8 mouse cellular contexts compared by ENCODE assay signal in the genomic region with DNA sequence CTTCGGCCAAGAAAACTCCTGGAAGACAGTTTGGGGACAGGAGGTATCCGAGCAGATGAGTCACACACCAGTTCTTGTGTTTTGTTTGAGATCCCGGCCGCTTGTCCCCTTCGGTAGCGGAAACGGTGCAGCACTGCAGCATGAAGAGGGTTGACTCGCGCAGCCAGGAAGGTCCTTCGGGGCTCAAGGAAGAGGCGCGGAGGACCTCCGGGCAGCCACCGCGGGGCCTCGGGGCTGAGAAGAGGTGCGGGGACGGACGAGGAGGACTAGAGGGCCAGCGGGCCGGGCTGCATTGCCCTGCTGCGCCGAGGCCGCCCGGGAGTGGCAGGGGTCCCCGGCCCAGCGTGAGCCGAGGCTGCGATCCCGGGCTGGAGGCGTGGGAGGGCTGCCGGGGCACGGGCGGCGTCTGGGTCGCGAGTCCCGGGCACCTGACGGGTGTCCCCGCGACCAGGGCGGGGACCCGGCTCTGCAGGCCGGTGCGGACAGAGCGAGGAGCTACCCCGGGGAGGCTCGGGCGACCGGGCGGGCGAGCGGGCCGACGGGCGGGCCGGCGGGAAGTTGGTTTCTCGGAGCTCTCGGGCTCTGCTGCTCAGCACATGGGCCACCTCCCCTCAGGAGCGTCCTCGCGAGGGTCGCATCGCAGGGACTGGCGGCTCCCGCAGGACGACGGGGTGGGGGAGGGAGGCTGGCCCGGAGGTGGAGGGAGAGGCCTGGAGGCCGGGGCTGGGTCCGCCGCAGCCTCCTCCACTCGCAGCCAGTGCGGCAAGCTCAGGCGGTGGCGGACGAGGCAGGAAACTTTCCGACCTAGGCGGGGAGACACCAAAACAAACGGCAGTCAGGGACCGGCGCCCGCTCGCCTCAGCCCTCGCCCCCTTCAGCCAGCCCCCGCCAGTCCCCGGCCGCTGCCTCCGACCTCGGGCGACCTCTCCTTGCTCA. TPM values are rescaled to one million over a fixed set of nuclear protein-coding genes. Genes with fewer than 3 reads are reported as not detected.
DNase-seq lines count a peak whose midpoint lies in the region; ATAC-seq lines count a peak whose summit lies in the region.

No protein-coding gene starts in this region.

- H3K36me3 ChIP-seq in limb, embryonic 15.5 days = no peaks in the 10 kb centered on the region
- H3K36me3 ChIP-seq in midbrain, embryonic 15.5 days (replicated peaks) = no peaks in the 10 kb centered on the region

- peaks cover 18% of the 10 kb centered on the region for H3K4me1 ChIP-seq in limb, embryonic 15.5 days
- peaks cover 37% of the 10 kb centered on the region for H3K4me1 ChIP-seq in midbrain, embryonic 15.5 days

- H3K4me3 ChIP-seq in limb, embryonic 15.5 days = peak overlapping the region; percentile 94
- H3K4me3 ChIP-seq in midbrain, embryonic 15.5 days = peak overlapping the region; percentile 97

- H3K4me2 ChIP-seq in limb, embryonic 15.5 days = peak overlapping the region; percentile 80
- H3K4me2 ChIP-seq in midbrain, embryonic 15.5 days = peak overlapping the region; percentile 87

- H3K27ac ChIP-seq in limb, embryonic 15.5 days = peak overlapping the region; percentile 84
- peak overlapping the region; percentile 87 for H3K27ac ChIP-seq in midbrain, embryonic 15.5 days

- no peaks in the 10 kb centered on the region for H3K9me3 ChIP-seq in limb, embryonic 15.5 days
- H3K9me3 ChIP-seq in midbrain, embryonic 15.5 days = no peaks in the 10 kb centered on the region

- no peaks in the 10 kb centered on the region for H3K27me3 ChIP-seq in limb, embryonic 15.5 days
- no peaks in the 10 kb centered on the region for H3K27me3 ChIP-seq in midbrain, embryonic 15.5 days (replicated peaks)

- 1% methylated on average over 90 of the region's 92 CpGs for WGBS in limb, embryonic 15.5 days
- whole genome bisulfite sequencing in midbrain, embryonic 15.5 days = under 1% methylated on average over 77 of the region's 92 CpGs

- H3K9ac ChIP-seq in limb, embryonic 15.5 days = peak overlapping the region; percentile 85
- peak overlapping the region; percentile 93 for H3K9ac ChIP-seq in midbrain, embryonic 15.5 days

- ATAC-seq in inflammation-experienced regulatory T-cells, adult 6 months = peak; percentile 51
- ATAC-seq in limb, embryonic 15.5 days (ENCODE audit: insufficient number of reproducible peaks, low FRiP score, low TSS enrichment, low read depth) = peak; percentile 66
- peak; percentile 88 for ATAC-seq in midbrain, embryonic 15.5 days (replicated peaks)

- peak; percentile 77 for DNase-seq in 416B (ENCODE audit: low read depth)
- peak; percentile 66 for DNase-seq in Muller cell, postnatal 12 days (ENCODE audit: inconsistent ontology term)
- DNase-seq in cerebellum, postnatal 14 days = peak; percentile 50 to 72
- peak; percentile 12 to 14 for DNase-seq in gastrocnemius, adult 8-10 months (ENCODE audit: low spot score in 2 of 2)
- DNase-seq in thymus, adult 18-20 months = peak; percentile 49 to 51

RNA-seq across cellular contexts. Expression of a gene that starts 0.6 kb away (rescaled TPM):
- 10 to 100 TPM; 72.9 to 88.9 (median 79.3) TPM for total RNA-seq in gastrocnemius, adult 8-10 months (2022)
- polyA plus RNA-seq in inflammation-experienced regulatory T-cells, adult 6 months (2017; shearing (Covaris generic)) = 10 to 100 TPM; 17.6 to 23.4 (median 19.2) TPM
- 18.8 and 20.2 TPM in 2 replicates for polyA plus RNA-seq in limb, embryonic 15.5 days (2015; fragmentation: Nextera tagmentation; extraction: Ambion mirVana)
- 12.6 and 13.1 TPM in 2 replicates for polyA plus RNA-seq in midbrain, embryonic 15.5 days (2015; fragmentation: Nextera tagmentation; extraction: Ambion mirVana)

RNA-seq across cellular contexts. Expression of a gene that starts 39.6 kb away (rescaled TPM):
- 1 to 10 TPM; 6.1 to 7.3 (median 6.6) TPM for total RNA-seq in gastrocnemius, adult 8-10 months (2022)
- 1 to 10 TPM; 3.3 to 7.0 (median 3.4) TPM for polyA plus RNA-seq in inflammation-experienced regulatory T-cells, adult 6 months (2017; shearing (Covaris generic))
- polyA plus RNA-seq in limb, embryonic 15.5 days (2015; fragmentation: Nextera tagmentation; extraction: Ambion mirVana) = 20.3 and 24.3 TPM in 2 replicates
- 17.4 and 18.5 TPM in 2 replicates for polyA plus RNA-seq in midbrain, embryonic 15.5 days (2015; fragmentation: Nextera tagmentation; extraction: Ambion mirVana)

Comparison
In these comparisons a context has a peak if more than half of its experiments do, and no peak if none do; other contexts are left out.
1. Peak in every context shown above with its lines: DNase-seq, ATAC-seq, H3K4me3 ChIP-seq and H3K27ac ChIP-seq.
2. DNase-seq: peak in every context shown above with its lines; median percentile 77 in 416B; 66 in Muller cell, postnatal 12 days; 61 in cerebellum, postnatal 14 days; 50 in thymus, adult 18-20 months; 13 in gastrocnemius, adult 8-10 months.